Mouse (Mus musculus) bone marrow, adult 2 months (tissue): ENCODE data around the gene Slc36a2.

Source experiments
- CTCF ChIP-seq: fragments of 200-500 bp; IDR thresholded peaks from 2 replicates; pipeline ENCODE4 v1.5.1; 2011; ENCODE audit warnings: low read length, control low read depth; ENCODE audit not compliant: control insufficient read depth, insufficient read depth
- POLR2A ChIP-seq: fragments of 200-500 bp; IDR thresholded peaks from 2 replicates; pipeline ENCODE4 v1.6.1; 2011; ENCODE audit warnings: low read depth, mild to moderate bottlenecking, control low read depth, low read length, borderline replicate concordance; ENCODE audit not compliant: control insufficient read depth

GRCm38 (mm10) chr11:55179856-55180255, 5.0 kb downstream of the Slc36a2 start:
- TF ChIP-seq CTCF (no peak), POLR2A (no peak)
